Mouse (Mus musculus) spleen, postnatal 4 days (tissue): ENCODE data around the gene Olfr829.
"Not testable (repeated sequence)": the region's sequence is repeated elsewhere in the genome, so short reads cannot be mapped to it uniquely, and the experiment has no call there.

ENCODE experiments used
- DNase-seq, 2 experiments: peaks; one replicate each; pipeline ENCODE4 v3.0.0; 2022; ENCODE audit warnings: low spot score in 2 of 2

The Olfr829 gene

GRCm38 (mm10) chr9:18854633-18855032, at the start of gene Olfr829:
Gene Olfr829, plus strand, starts transcription at chr9:18854933.
- no peak for DNase-seq

GRCm38 (mm10) chr9:18819426-18819825, 35.3 kb upstream of the Olfr829 start, which contains the start of gene Olfr828:
Gene Olfr828, minus strand, starts transcription at chr9:18819526.
- DNase-seq, result no peak

- no peak for DNase-seq
Observed at GRCm38 (mm10) chr9:18874393-18874792, 19.7 kb downstream of the Olfr829 start, which contains the start of gene Olfr830. Gene Olfr830, plus strand, starts transcription at chr9:18874693.

- not testable (repeated sequence) for DNase-seq
Observed at GRCm38 (mm10) chr9:18907699-18908098, 53.0 kb downstream of the Olfr829 start.
